Mouse (Mus musculus) adrenal gland, postnatal 25 days (tissue): ENCODE measurements around the gene Elavl2. TPM values are rescaled to one million over a fixed set of nuclear protein-coding genes. Genes with fewer than 3 reads are reported as not detected.
A peak's percentile ranks its signal among the peaks of the same experiment; 100 is the strongest.

ENCODE experiments used
- DNase-seq: peaks from one replicate; pipeline ENCODE4 v3.0.0; 2021; ENCODE audit warnings: mixed read lengths
- long read RNA-seq: library from polyadenylated mRNA; stranded (forward); transcript quantifications from one replicate; pipeline ENCODE4 v2.0.0, GENCODE M21; 2021
- total RNA-seq: library from RNA; stranded (reverse); gene quantifications from 2 replicates; pipeline ENCODE4 v1.2.3, GENCODE M21; 2021

The Elavl2 gene
- 1.2 and 2.9 TPM in 2 replicates for total RNA-seq
- long read RNA-seq, result 0 reads

DNA sequence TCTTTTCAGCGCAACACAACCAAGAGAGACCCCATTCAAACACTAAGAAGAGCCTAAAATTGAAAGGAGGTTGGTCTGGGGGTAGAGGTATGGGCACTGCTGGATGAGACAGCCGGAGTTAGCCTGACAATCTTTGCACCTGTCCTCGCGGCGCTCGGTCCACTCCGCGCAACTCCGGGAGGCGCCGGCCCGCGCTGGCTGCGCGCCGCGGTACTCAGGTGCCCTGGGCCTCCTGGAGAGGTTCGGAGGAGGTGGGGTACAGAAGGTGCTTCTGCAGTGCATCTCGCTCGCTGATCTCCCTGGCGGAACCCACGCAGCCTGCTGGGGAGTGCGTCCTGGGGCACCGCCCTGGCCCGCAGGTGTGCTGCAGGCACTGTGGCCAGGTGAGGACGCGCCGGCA, at the start of gene Elavl2:
Gene Elavl2 (minus strand): TSS at position 363 of the 400 bp plus-strand sequence.
- DNase-seq, result no peak

DNA sequence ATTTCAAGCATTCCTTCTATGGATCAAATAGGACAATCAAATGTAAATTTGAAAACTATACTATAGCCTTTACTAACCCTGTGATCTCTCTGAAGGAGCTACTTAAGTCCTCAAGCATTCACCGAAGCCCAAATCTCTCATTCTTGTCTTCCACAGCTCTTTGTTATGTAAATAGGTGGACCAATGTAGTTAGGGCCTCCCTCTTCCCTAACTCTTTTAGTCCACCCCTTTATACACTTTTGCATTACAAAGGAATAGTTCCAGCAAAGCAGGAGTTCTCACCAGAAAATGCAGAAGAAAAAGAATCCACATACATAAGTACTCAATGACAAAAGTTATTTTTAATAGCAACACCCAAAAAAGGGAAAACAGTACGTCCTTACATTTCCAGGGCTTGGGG, 47.3 kb upstream of the Elavl2 start:
- DNase-seq, result no peak

- no peak for DNase-seq
Observed at GRCm38 (mm10) chr4:91415582-91415981, 15.0 kb upstream of the Elavl2 start.

DNA sequence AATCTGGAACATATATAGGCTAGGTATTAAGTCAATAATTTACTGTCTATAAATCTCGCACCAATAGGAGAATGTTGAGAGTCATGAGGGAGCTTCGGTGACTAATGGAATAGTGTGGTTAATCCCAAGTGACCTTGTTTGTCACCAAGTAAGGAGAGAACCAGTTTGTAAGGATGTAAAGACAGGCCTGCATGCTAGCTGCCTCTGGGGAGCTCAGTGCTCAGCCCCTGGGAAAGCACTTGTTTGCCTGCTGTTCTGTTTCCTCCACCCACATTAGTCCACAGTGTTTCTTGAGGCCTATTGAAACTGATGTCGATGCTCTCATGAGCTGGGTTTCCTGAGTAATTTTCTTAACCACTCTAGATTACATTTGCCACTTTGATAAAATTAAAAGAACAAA, 4.5 kb upstream of the Elavl2 start:
- no peak for DNase-seq

DNA sequence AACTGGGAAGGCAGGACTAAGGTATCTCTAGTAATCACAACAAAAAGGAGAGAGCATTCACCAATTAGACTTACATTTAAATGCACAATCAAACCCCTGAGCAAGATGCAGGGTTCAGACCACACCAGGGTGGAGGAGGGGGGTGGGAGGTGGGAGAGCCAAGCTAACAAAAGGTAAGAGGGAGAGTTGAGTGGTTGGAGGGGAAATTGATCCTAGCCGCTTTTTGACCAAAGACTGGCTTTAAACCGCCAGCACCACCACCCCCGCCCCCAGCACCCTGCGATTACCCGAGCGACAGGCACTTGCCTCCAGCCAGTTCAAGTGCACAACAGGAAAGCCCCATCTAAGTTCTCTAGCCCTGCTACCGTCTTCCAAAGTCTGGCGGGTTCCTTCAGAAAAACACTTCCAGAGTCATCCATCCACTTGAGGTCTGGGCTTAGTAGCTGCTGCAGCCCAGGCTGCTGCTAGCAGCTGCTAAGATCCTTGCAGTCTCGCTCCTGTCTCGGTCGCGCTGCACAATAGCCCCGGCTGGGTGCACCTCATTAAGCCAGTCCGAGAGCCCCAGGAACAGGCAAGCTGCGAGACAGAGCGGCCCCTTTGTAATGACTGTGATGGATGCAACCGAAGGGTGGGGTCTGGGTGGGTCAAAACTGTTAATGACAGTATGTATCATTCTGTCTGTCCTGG, 932 bp downstream of the Elavl2 start:
- no peak for DNase-seq

DNA sequence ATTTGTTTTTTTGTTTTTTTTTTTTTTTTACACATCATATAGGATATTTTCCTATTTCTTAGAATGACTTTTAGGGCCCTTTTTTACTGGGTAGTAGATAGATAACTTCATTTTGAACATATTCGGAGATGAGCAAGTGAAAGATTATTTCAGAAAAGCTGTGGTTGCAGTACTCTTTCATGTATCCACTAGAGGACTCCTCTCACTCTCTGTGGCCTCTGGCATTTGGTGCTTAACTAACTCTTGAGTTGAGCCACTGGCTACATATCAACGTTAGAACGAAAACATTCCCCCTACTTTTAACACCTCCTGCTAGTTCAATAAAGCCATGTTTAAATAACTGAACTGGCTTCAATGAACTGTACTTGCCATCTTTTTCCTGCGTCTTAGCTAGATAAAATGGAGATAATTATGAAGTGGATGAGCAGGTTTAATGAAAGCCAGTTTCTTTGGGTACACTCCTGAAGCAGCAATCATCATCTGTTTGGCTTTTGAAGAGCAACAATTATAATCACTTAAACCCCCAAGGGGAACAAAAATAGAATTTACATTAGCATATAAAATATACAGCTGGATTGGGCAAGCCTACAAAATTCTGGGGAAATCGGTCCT, 8.5 kb downstream of the Elavl2 start:
- no peak for DNase-seq

GRCm38 (mm10) chr4:91387701-91388100, 12.9 kb downstream of the Elavl2 start:
- DNase-seq, result no peak

- DNase-seq, result no peak
Observed at GRCm38 (mm10) chr4:91381201-91381627, 19.4 kb downstream of the Elavl2 start.

- DNase-seq, result no peak
Observed at GRCm38 (mm10) chr4:91380341-91381117, 20.1 kb downstream of the Elavl2 start.

- DNase-seq, result no peak
Observed at GRCm38 (mm10) chr4:91379559-91379958, 21.0 kb downstream of the Elavl2 start.

DNA sequence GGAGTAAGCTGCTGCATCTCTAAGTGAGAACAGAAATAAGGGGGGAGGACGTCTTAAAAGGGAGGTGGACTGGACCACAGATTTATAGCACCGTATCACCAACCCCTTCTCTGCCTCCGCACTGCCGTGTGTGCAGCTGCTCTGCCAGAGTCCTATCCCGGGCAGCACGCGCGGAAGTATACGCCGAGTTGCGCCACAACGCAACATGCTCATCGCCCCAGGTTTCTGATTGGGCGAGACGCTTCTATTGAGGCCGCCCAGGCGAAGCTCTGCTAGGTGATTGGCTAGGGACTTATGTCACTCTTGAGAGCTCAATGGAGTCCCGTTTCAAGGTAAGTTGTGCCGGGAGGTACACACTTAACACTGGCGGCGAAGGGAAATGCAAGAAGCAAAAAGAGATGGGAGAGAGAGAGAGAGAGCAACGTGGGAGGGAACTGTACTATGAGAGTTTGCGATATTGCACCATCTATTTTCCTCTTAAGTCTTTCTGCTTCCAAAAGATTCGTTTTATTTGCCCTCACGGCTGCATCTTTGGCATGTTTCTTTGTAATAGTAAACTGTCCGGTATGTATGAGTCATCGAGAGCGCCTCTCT, 24.2 kb downstream of the Elavl2 start:
- peak; percentile 88 for DNase-seq

DNA sequence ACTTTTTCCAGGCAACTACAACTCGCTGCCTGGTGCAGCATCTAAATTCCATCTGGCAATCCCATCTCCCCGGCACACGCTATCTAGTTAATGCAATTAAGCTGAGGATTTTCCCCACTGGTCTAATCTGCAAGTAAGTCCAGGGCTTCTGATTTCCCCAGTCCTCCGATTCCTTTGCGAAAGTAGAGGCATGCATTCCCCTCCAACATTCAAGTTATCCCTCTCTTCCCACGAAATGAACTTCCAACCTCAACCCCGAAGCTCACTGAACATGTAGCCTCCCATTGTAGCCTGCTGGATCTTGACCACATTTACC, 25.3 kb downstream of the Elavl2 start:
- no peak for DNase-seq

DNA sequence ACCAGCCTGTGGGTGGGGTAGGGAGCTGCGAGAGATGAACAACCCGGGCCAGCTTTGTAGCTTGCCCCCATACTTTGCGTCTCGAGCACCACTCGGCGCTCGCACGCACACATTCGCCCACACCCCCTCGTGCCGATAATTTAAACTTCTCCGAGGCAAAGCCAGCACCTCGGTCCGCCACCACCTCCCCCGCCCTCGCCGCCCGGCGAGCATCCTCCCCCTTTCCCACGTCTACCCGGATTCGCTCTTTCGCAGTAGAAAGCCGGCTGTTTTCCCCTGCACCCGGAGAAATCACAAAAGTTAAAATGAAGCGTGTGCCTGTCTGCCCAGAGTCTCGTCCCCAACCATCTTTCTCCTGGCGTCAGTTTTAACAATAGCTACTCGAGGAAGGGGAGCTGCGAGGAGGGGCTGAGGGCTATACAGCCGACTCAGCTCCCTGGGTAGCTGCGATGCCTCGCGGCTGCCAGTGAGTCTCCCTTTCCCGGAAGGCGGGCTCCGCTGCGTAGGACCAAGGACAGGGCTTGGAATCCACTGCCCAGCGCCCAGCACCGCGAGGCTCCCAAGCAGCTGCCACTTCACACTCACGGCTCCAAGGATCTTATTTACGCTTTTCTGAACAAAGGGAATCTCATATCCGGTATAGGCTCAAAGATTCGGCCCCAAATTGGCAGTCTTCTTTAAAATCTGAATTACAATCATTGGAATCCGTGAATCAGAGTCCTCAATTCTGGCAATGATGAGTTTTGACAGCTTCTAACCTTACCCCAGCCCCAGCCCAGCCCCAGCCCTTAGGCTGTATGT, 25.8 kb downstream of the Elavl2 start:
- DNase-seq, result peak; percentile 59

GRCm38 (mm10) chr4:91372844-91373243, 27.7 kb downstream of the Elavl2 start:
- DNase-seq, result no peak

DNA sequence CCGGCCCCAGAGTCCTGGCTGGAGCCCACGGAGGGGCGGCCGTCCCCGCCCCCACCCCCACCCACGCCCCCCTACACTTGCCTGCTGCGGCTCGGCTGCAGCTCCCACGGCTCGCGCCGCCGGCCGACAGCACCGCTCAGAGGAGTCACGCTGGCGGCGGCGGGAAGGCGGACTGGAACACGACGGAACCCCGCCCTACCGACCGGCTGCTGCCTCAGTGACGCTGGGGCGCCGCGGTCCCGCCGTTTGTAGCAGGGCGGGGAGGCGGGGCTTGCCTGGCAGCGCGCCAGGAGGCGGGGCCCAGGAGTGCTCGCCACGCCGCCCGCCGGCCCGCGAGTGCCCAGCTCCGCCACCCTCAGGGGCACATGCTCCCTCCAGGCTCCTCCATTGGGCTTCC, 28.8 kb downstream of the Elavl2 start:
- DNase-seq, result peak; percentile 70

DNA sequence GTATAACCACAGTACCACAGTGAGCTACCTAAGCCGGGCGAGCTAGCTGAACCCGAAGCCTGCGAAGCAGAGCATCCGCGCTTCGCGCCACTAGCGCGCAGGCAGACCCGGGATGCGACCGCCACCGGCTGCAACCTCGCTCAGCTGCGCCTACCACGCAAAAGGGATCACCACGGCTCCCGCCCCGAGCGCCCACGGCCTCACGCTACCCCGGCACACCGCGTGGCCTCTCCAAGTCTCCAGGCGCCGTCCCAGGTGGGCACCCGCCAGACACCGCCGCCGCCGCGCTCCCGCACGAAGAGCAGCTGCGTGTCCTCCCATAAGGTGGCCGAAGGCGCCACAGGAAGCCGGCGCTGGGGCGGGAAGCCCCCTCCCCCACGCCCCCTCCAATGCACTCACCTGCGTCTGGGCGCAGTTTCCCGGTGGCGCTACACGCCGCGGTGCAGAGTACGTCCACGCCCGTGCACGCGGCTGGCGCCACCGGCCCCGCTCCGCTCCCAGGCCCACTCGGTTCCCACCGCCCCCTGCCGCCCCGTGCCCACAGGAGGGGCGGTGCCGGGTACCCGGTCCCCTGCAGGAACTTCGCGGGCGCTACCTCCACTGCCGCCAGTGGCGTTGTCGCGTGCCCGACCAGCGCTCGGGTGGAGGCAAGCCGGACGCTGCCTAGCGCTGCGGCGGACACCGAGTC, 29.3 kb downstream of the Elavl2 start:
- peak; percentile 1 for DNase-seq

- DNase-seq, result no peak
Observed at GRCm38 (mm10) chr4:91365276-91365675, 35.3 kb downstream of the Elavl2 start.

DNA sequence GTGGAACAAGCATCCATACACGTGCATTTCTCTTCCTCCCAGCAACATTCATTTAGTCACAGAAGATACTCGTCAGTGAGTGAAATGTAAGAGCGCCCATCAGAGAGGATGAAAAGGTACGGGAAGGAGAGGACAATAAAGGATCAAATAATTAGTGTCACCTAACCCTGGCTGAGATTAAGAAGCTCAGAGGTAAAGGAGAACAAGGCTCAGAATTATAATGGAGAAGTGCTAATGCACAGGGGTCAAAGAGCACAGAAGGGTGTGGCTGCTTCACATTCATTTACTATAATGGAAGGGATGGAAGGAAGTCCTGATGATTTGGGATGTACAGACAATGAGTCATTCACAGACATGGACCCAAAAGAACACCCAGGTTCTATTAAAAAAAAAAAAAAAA, 36.6 kb downstream of the Elavl2 start:
- no peak for DNase-seq

DNA sequence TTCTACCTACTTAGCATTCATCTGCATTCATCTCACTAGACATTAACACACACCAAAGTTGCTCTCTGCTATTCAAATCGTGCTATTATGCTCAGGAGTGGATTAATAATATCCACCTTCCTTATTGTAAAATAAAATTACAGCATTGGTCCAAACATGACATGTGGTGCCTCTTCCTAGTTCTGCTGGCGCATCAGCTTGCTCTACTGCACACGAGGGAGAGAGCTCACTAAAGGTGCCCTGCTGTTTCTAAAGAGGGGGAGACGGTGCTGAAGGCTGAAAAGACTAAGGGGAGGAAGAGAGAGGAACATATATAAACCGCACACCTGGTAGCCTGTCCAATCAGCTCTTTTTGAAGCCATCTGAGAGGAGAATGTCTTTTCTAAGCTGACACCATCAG, 38.1 kb downstream of the Elavl2 start:
- DNase-seq, result no peak

GRCm38 (mm10) chr4:91353138-91353537, 47.4 kb downstream of the Elavl2 start:
- DNase-seq, result no peak

- no peak for DNase-seq
Observed at GRCm38 (mm10) chr4:91349579-91349978, 51.0 kb downstream of the Elavl2 start.

GRCm38 (mm10) chr4:91334177-91334576, 66.4 kb downstream of the Elavl2 start:
- DNase-seq, result no peak
